27 mouse cellular contexts compared by ENCODE assay signal in the genomic region with DNA sequence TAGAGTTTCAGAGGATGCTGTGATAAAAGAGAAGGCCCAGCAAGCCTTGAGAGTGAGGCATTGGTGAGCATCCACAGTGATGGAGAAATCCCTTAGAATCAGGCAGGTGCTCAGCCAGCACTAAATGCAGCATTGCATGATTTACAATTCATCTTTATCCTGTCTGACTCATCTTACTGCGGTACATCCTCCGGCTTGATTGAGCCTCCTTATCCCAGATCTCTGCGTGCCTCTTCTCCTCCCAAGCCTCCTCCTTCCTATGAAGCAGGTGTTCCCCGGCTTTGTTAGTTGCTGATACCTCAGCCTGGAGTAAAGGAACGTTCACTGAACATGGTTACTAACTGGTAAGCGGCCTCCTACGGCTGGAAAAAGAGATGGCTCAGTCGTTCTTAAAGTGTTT. TPM values are rescaled to one million over a fixed set of nuclear protein-coding genes. Genes with fewer than 3 reads are reported as not detected.
A peak's percentile ranks its signal among the peaks of the same experiment; 100 is the strongest.
DNase-seq lines count a peak whose midpoint lies in the region; ATAC-seq and TF ChIP-seq lines count a peak whose summit lies in the region.
"Had no signal": no experiment of that assay in that cellular context is flagged by ENCODE, and none has a peak within 500 bp of the region (broad histone marks: within the 10 kb centered on the region; RNA-seq: fewer than 3 reads in every experiment).

No protein-coding gene starts in this region.

- H3K4me2 ChIP-seq in midbrain, embryonic 13.5 days (replicated peaks): no peak overlapping the region
- no peak overlapping the region for H3K4me2 ChIP-seq in midbrain, postnatal 0 days (ENCODE audit: low read depth, low read length, poor library complexity, severe bottlenecking)
- H3K4me2 ChIP-seq: embryonic facial prominence, embryonic 12.5 days; forebrain, embryonic 13.5 days; forebrain, embryonic 15.5 days had no signal

- H3K9me3 ChIP-seq in midbrain, embryonic 13.5 days: no peaks in the 10 kb centered on the region
- no peaks in the 10 kb centered on the region for H3K9me3 ChIP-seq in midbrain, postnatal 0 days (ENCODE audit: low read length)
- H3K9me3 ChIP-seq: embryonic facial prominence, embryonic 10.5 days; embryonic facial prominence, embryonic 12.5 days; forebrain, embryonic 13.5 days; forebrain, embryonic 15.5 days; G1E had no signal

- H3K27ac ChIP-seq in midbrain, embryonic 13.5 days: no peak overlapping the region
- no peak overlapping the region for H3K27ac ChIP-seq in midbrain, postnatal 0 days (ENCODE audit: low read depth, low read length)
- 0 out of 2 replicates have a peak overlapping the region, but pooled peaks have one; percentile 33 for H3K27ac ChIP-seq in cortical plate, adult 2 months (ENCODE audit: insufficient read depth, low read length)
- H3K27ac ChIP-seq: embryonic facial prominence, embryonic 10.5 days; embryonic facial prominence, embryonic 12.5 days; forebrain, embryonic 13.5 days; forebrain, embryonic 15.5 days had no signal

- DNase-seq in heart, adult 11 months: peak; percentile 63
- DNase-seq in heart, postnatal 25 days (ENCODE audit: low spot score): no peak
- no peak for DNase-seq in midbrain, postnatal 0 days (ENCODE audit: low spot score)
- DNase-seq in right cerebral cortex, postnatal 25 days: peak; percentile 19
- no peak for DNase-seq in right cerebral cortex, postnatal 10 days (ENCODE audit: low spot score in 2 of 2)
- no peak for DNase-seq in B cell, adult 2 months
- DNase-seq: adrenal gland, adult 8-10 months; adrenal gland, postnatal 14 days; adrenal gland, postnatal 36 days; cerebellum, adult 11 months; cerebellum, adult 18-20 months; cerebellum, adult 8-10 months; cerebellum, adult 9-11 months; cerebellum, postnatal 14 days; cerebellum, postnatal 36 days; forebrain, postnatal 0 days had no signal

- no peak for ATAC-seq in midbrain, embryonic 13.5 days
- no peak for ATAC-seq in midbrain, postnatal 0 days (ENCODE audit: low FRiP score)
- ATAC-seq: activated CD4-positive, CD25-positive, alpha-beta regulatory T cell, adult 4 months; CD4-positive, CD25-positive, alpha-beta regulatory T cell, adult 4 months; forebrain, embryonic 13.5 days; forebrain, embryonic 15.5 days; forebrain, postnatal 0 days; Patski had no signal

- WGBS in midbrain, embryonic 13.5 days: 91% methylated on average over 8 of the region's 8 CpGs
- WGBS in midbrain, postnatal 0 days: 86% methylated on average over 8 of the region's 8 CpGs

- H3K27me3 ChIP-seq in midbrain, embryonic 13.5 days: no peaks in the 10 kb centered on the region
- H3K27me3 ChIP-seq in midbrain, postnatal 0 days (ENCODE audit: insufficient read depth, low read length): no peaks in the 10 kb centered on the region
- H3K27me3 ChIP-seq: CH12.LX; embryonic facial prominence, embryonic 12.5 days; forebrain, embryonic 13.5 days; forebrain, embryonic 15.5 days; Patski had no signal

- intact Hi-C loops in heart, postnatal 25 days (cut with DNase I): loop anchor here (10.0 kb wide), 1 partner anchor 240 kb away; a partner anchor contains a TSS

- peaks cover 7% of the 10 kb centered on the region for H3K4me1 ChIP-seq in midbrain, embryonic 13.5 days (replicated peaks)
- no peaks in the 10 kb centered on the region for H3K4me1 ChIP-seq in midbrain, postnatal 0 days (ENCODE audit: insufficient read depth, low read length)
- H3K4me1 ChIP-seq in cortical plate, adult 2 months (ENCODE audit: control insufficient read depth, insufficient read depth, low read length): peaks cover 2% of the 10 kb centered on the region; the same call in 1 of the 2 replicates
- H3K4me1 ChIP-seq: embryonic facial prominence, embryonic 12.5 days had no signal

- no peak overlapping the region for H3K4me3 ChIP-seq in midbrain, embryonic 13.5 days (replicated peaks)
- no peak overlapping the region for H3K4me3 ChIP-seq in midbrain, postnatal 0 days (ENCODE audit: low read depth, low read length)
- H3K4me3 ChIP-seq in cortical plate, adult 2 months (ENCODE audit: insufficient read depth, low read length): no peak overlapping the region
- H3K4me3 ChIP-seq: embryonic facial prominence, embryonic 10.5 days; embryonic facial prominence, embryonic 12.5 days; forebrain, embryonic 13.5 days; forebrain, embryonic 15.5 days had no signal

- no peak for TF ChIP-seq POLR2A in cortical plate, adult 2 months (IDR thresholded peaks at IDR 0.05; ENCODE audit: extremely low read depth, insufficient read depth, low read length)

- 0 out of 2 replicates have a peak overlapping the region, but pooled peaks have one; percentile 12 for H3K9ac ChIP-seq in midbrain, embryonic 13.5 days (replicated peaks)
- H3K9ac ChIP-seq in midbrain, postnatal 0 days (replicated peaks; ENCODE audit: low read length, poor library complexity, severe bottlenecking): no peak overlapping the region
- H3K9ac ChIP-seq: embryonic facial prominence, embryonic 12.5 days; forebrain, embryonic 13.5 days; forebrain, embryonic 15.5 days; forebrain, postnatal 0 days had no signal

- no peak for TF ChIP-seq CTCF in midbrain, postnatal 0 days (IDR thresholded peaks at IDR 0.05)
- TF ChIP-seq CTCF in cortical plate, adult 2 months (IDR thresholded peaks at IDR 0.05; ENCODE audit: extremely low read depth, insufficient read depth, low read length): no peak

- H3K36me3 ChIP-seq in midbrain, embryonic 13.5 days: no peaks in the 10 kb centered on the region
- H3K36me3 ChIP-seq in midbrain, postnatal 0 days (ENCODE audit: insufficient read depth, low read length): no peaks in the 10 kb centered on the region
- H3K36me3 ChIP-seq: embryonic facial prominence, embryonic 10.5 days; embryonic facial prominence, embryonic 12.5 days; forebrain, embryonic 15.5 days had no signal

RNA-seq across cellular contexts. Expression of a gene that starts 4.9 kb away (rescaled TPM):
- total RNA-seq in heart, postnatal 25 days (2021): 1 to 10 TPM; 2.2 to 3.3 TPM
- polyA plus RNA-seq in midbrain, embryonic 13.5 days (2015; fragmentation: Nextera tagmentation; extraction: Ambion mirVana): 13.8 and 14.1 TPM in 2 replicates
- 0.93 and 1.2 TPM in 2 replicates for total RNA-seq in midbrain, postnatal 0 days (2014; rRNA removed)
- 4.0 and 4.6 TPM in 2 replicates for polyA plus RNA-seq in midbrain, postnatal 0 days (2015; fragmentation: Nextera tagmentation; extraction: Ambion mirVana)
- 5.2 and 6.5 TPM in 2 replicates for polyA plus RNA-seq in cortical plate, adult 2 months (2012; rRNA removed)

RNA-seq across cellular contexts. Expression of a gene that starts 32.1 kb away (rescaled TPM):
- total RNA-seq in heart, postnatal 25 days (2021): 10 to 100 TPM; 15.4 to 15.5 TPM
- 20.3 and 20.4 TPM in 2 replicates for polyA plus RNA-seq in midbrain, embryonic 13.5 days (2015; fragmentation: Nextera tagmentation; extraction: Ambion mirVana)
- total RNA-seq in midbrain, postnatal 0 days (2014; rRNA removed): 28.8 and 34.5 TPM in 2 replicates
- 10.3 TPM in 2 replicates for polyA plus RNA-seq in midbrain, postnatal 0 days (2015; fragmentation: Nextera tagmentation; extraction: Ambion mirVana)
- polyA plus RNA-seq in cortical plate, adult 2 months (2012; rRNA removed): 36.5 and 36.6 TPM in 2 replicates

Comparison
In these comparisons a context has a peak if more than half of its experiments do, and no peak if none do; other contexts are left out.
1. DNase-seq: peak in heart, adult 11 months (single experiment) and right cerebral cortex, postnatal 25 days (single experiment); none in heart, postnatal 25 days (single experiment), midbrain, postnatal 0 days (single experiment), right cerebral cortex, postnatal 10 days (0 of 2) and B cell, adult 2 months (0 of 2).